In genomic region chrX:167719564-167719981, GRCm38 (mm10) we compare ENCODE assay signal across 14 mouse cellular contexts.
DNase-seq lines count a peak whose midpoint lies in the region; ATAC-seq lines count a peak whose summit lies in the region.
"Had no signal": no experiment of that assay in that cellular context is flagged by ENCODE, and none has a peak within 500 bp of the region (broad histone marks: within the 10 kb centered on the region; RNA-seq: fewer than 3 reads in every experiment).

No protein-coding gene starts in this region.

- peak; percentile 75 for DNase-seq in kidney, adult 11 months
- DNase-seq in cerebellum, adult 9-11 months, result peak; percentile 31
- DNase-seq in kidney, postnatal 36 days, result peak; percentile 42 to 61
- no peak for DNase-seq in adrenal gland, postnatal 4 days (ENCODE audit: low spot score in 2 of 2)
- DNase-seq in layer of hippocampus, postnatal 14 days (ENCODE audit: low spot score in 2 of 2), result no peak
- DNase-seq: thymus, postnatal 4 days had no signal

- H3K9ac ChIP-seq in kidney, embryonic 14.5 days (ENCODE audit: low read depth, low read length), result no peak overlapping the region
- H3K9ac ChIP-seq in intestine, embryonic 15.5 days, result no peak overlapping the region
- H3K9ac ChIP-seq: embryonic facial prominence, embryonic 15.5 days; heart, embryonic 13.5 days; limb, embryonic 13.5 days; midbrain, embryonic 12.5 days; neural tube, embryonic 13.5 days had no signal

- 72% methylated on average over 3 of the region's 3 CpGs for WGBS in kidney, embryonic 14.5 days
- 76% methylated on average over 3 of the region's 3 CpGs for WGBS in intestine, embryonic 15.5 days

- H3K27me3 ChIP-seq in kidney, embryonic 14.5 days (ENCODE audit: control insufficient read depth, insufficient read depth, low read length), result peaks cover 4% of the 10 kb centered on the region; the same call in 1 of the 2 replicates
- no peaks in the 10 kb centered on the region for H3K27me3 ChIP-seq in intestine, embryonic 15.5 days (replicated peaks)
- H3K27me3 ChIP-seq: embryonic facial prominence, embryonic 15.5 days had no signal

- no peaks in the 10 kb centered on the region for H3K9me3 ChIP-seq in kidney, embryonic 14.5 days (ENCODE audit: control insufficient read depth, low read length)
- H3K9me3 ChIP-seq in intestine, embryonic 15.5 days, result no peaks in the 10 kb centered on the region
- H3K9me3 ChIP-seq: embryonic facial prominence, embryonic 15.5 days; heart, embryonic 13.5 days; limb, embryonic 13.5 days; midbrain, embryonic 12.5 days; neural tube, embryonic 13.5 days had no signal

- no peak for ATAC-seq in kidney, embryonic 14.5 days (ENCODE audit: low FRiP score, low TSS enrichment)
- peak; percentile 61; the same call in 1 of the 2 replicates for ATAC-seq in intestine, embryonic 15.5 days

- H3K27ac ChIP-seq in kidney, embryonic 14.5 days (ENCODE audit: low read depth, low read length), result no peak overlapping the region
- no peak overlapping the region for H3K27ac ChIP-seq in intestine, embryonic 15.5 days
- H3K27ac ChIP-seq: embryonic facial prominence, embryonic 15.5 days; heart, embryonic 13.5 days; layer of hippocampus, adult 2 months; limb, embryonic 13.5 days; midbrain, embryonic 12.5 days; neural tube, embryonic 13.5 days had no signal

- no peak overlapping the region for H3K4me3 ChIP-seq in kidney, embryonic 14.5 days (ENCODE audit: low read length)
- H3K4me3 ChIP-seq in intestine, embryonic 15.5 days (replicated peaks), result no peak overlapping the region
- H3K4me3 ChIP-seq: embryonic facial prominence, embryonic 15.5 days; heart, embryonic 13.5 days; layer of hippocampus, adult 2 months; limb, embryonic 13.5 days; midbrain, embryonic 12.5 days; neural tube, embryonic 13.5 days had no signal

- no peak overlapping the region for H3K4me2 ChIP-seq in kidney, embryonic 14.5 days (replicated peaks; ENCODE audit: low read depth, low read length)
- H3K4me2 ChIP-seq in intestine, embryonic 15.5 days (replicated peaks), result no peak overlapping the region
- H3K4me2 ChIP-seq: embryonic facial prominence, embryonic 15.5 days; heart, embryonic 13.5 days; limb, embryonic 13.5 days; midbrain, embryonic 12.5 days; neural tube, embryonic 13.5 days had no signal

- no peaks in the 10 kb centered on the region for H3K4me1 ChIP-seq in kidney, embryonic 14.5 days (ENCODE audit: control insufficient read depth, insufficient read depth, low read length)
- H3K4me1 ChIP-seq in intestine, embryonic 15.5 days (replicated peaks), result no peaks in the 10 kb centered on the region
- H3K4me1 ChIP-seq: embryonic facial prominence, embryonic 15.5 days; heart, embryonic 13.5 days; limb, embryonic 13.5 days; midbrain, embryonic 12.5 days; neural tube, embryonic 13.5 days had no signal

- H3K36me3 ChIP-seq in kidney, embryonic 14.5 days (ENCODE audit: control insufficient read depth, insufficient read depth, low read length), result no peaks in the 10 kb centered on the region
- H3K36me3 ChIP-seq in intestine, embryonic 15.5 days, result no peaks in the 10 kb centered on the region
- H3K36me3 ChIP-seq: embryonic facial prominence, embryonic 15.5 days; heart, embryonic 13.5 days; limb, embryonic 13.5 days; midbrain, embryonic 12.5 days; neural tube, embryonic 13.5 days had no signal

Comparison
In these comparisons a context has a peak if more than half of its experiments do, and no peak if none do; other contexts are left out.
1. DNase-seq: peak in kidney, adult 11 months (single experiment), cerebellum, adult 9-11 months (single experiment) and kidney, postnatal 36 days (2 of 2); none in adrenal gland, postnatal 4 days (0 of 2) and layer of hippocampus, postnatal 14 days (0 of 2).